Mouse (Mus musculus) right cerebral cortex, postnatal 4 days (tissue): Measurements from ENCODE around the gene Ntn5.

ENCODE experiments used
- DNase-seq: peaks from one replicate; pipeline ENCODE4 v3.0.0-alpha.2; 2022

The Ntn5 gene

GRCm38 (mm10) chr7:45730727-45731431, 47.1 kb downstream of the Ntn5 start:
- DNase-seq: no peak

GRCm38 (mm10) chr7:45733477-45733876, 49.7 kb downstream of the Ntn5 start:
- DNase-seq: no peak

GRCm38 (mm10) chr7:45739162-45739763, 55.4 kb downstream of the Ntn5 start:
- peak; percentile 91 for DNase-seq

GRCm38 (mm10) chr7:45739820-45740219, 56.0 kb downstream of the Ntn5 start:
- DNase-seq: no peak

GRCm38 (mm10) chr7:45741308-45741707, 57.5 kb downstream of the Ntn5 start:
- DNase-seq: no peak

GRCm38 (mm10) chr7:45741777-45742176, 58.0 kb downstream of the Ntn5 start:
- no peak for DNase-seq

GRCm38 (mm10) chr7:45742338-45742737, 58.5 kb downstream of the Ntn5 start:
- DNase-seq: no peak
